Mouse (Mus musculus) thymus, postnatal 0 days (tissue): ENCODE data around the gene Prr5l. TPM values are rescaled to one million over a fixed set of nuclear protein-coding genes. Genes with fewer than 3 reads are reported as not detected.

ENCODE experiments used
- DNase-seq: peaks from one replicate; pipeline ENCODE4 v3.0.0-alpha.2; 2015; ENCODE audit warnings: low spot score
- polyA plus RNA-seq: library from polyadenylated mRNA; unstranded; fragments of >200 nt; fragmentation: Nextera tagmentation; extraction: Ambion mirVana; gene quantifications from 2 replicates; pipeline ENCODE4 v1.2.1, GENCODE M21; 2015

The Prr5l gene
- polyA plus RNA-seq, 1 experiment from 2014 or later = 5.1 TPM

DNA sequence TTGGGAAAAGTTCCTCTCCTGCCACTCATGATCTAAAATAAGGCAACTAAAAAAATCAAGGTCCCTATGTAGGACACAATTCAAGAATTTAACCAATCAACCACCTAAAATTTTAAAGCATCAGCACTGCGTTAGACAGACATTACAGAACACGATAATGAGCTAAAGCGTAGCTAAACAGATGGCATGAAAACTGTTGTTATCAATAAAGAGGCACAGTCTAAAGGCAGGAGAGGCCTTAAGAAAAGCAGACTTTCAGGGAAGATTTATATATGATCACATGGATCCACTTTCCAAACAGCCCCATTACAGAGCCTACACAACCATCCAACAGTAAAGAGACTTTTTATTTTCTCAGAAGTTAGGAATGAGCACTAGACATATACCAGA is 217.1 kb downstream of the Prr5l start:
- no peak for DNase-seq

DNA sequence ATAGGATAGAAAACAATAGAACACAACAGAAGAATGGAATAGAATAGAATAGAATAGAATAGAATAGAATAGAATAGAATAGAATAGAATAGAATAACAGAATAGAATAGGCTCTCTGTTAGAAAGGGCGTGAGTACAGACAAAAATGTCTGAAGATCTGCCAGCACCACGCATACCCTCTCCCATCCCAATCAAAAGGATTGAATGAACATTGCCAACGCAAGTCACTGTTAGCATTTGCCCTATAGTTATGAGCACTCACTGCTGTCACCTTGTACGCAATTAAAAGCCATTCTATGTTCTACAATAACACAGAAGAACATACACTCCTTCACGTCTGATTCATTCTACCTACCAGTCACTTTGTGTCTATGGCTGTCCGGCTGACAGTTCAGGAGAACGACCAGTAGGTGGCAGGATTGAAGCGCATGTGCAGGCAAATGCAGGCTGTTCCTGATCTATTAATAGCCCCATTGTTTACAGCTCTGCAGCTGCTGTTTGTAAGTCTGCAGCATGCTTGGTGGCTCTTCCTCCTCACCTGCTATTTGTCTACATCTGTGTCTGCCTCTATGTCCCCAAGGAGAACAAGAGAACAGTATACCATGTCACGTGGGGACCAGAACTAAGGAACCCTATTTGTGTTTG is 217.6 kb downstream of the Prr5l start:
- DNase-seq = peak; percentile 79

Other genes starting within 250 kb of the Prr5l start
- gene Rag1, start 233.5 kb downstream of the Prr5l start, polyA plus RNA-seq = 319 and 337 TPM in 2 replicates
- gene B230118H07Rik, start 233.5 kb downstream of the Prr5l start, polyA plus RNA-seq = 109 and 145 TPM in 2 replicates
- gene Traf6, start 204.6 kb downstream of the Prr5l start, polyA plus RNA-seq = 13.5 and 15.0 TPM in 2 replicates
- 53.0 and 59.3 TPM in 2 replicates for gene Commd9, start 3.2 kb upstream of the Prr5l start, polyA plus RNA-seq